Mouse (Mus musculus): Measurements from ENCODE around the gene Gm3776.
"Not testable (repeated sequence)": the region's sequence is repeated elsewhere in the genome, so short reads cannot be mapped to it uniquely, and the experiment has no call there.

Gene Gm3776

DNA sequence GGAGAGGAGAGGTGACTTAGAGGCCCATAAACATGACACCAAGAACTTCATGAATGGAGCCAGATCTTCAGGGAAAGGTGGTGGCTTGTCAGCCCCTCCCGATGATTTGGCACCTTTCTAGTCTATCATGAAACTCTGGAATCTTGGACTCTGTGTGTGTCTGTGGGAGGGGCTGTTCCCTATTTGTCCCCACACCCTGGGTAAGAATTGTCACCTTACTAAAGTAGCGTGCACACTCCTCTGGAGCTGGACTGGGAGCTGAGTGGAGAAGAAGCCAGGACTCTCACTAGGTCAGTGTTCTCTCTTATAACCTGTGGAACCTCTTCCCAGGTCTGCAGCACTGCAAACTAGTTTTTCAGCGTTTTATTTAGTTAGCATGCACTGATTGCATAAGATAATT lies at the start of gene Gm3776:
Gene Gm3776, plus strand, starts transcription at position 216 of the 400 bp plus-strand sequence.
- DNase-seq = not testable (repeated sequence)

DNA sequence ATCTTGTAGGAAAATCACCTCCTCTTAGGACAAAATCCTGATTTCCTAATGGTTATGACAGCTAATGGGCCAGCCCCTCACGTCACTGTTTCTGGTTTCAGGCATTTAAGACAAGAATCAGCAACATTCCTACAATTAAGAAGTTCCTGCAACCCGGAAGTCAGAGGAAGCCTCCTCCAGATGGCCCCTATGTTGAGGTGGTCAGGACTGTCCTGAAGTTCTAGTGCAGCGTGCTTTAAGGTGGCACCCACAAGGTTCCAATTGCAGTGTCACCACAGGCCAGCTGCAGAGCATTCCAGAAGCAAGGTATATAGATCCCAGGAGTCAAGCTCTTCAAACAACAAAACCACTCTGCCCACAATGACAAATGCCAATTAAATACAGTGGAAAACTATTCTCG lies 48.0 kb upstream of the Gm3776 start:
- DNase-seq = no peak

DNA sequence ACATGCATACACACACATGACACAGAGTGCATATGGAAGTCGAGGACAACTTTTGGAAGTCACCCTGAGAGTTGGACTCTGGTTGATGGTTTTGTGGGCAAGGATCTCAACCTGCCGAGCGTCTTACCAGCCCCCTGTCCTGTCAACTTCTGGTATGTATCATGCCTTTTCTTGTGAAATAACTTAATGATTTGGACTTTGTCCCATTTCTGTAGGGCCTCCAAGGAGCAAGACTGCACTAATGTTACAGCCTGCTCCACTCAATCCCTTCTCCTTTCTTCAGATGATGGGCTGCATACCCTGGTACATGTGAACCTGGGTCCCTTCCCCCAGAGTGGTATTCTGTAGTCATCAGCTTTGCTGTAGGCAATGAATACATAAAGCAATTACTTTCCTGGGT lies 46.9 kb upstream of the Gm3776 start:
- no peak for DNase-seq

DNA sequence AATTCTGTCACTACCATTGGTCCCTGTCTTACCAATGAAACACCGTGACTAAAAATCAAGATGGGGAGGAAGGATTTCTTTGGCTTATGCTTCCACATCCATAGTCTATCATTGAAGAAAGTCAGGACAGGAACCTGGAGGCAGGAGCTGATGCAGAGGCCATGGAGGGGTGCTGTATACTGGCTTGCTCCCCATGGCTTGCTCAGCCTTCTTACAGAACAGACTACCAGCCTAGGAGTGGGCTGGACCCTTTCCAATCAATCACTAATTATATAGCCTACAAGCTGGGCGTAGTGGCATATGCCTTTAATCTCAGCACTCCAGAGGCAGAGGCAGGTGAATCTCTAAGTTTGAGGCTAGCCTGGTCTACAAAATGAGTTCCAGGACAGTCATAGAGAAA lies 46.1 kb upstream of the Gm3776 start:
- DNase-seq = no peak

DNA sequence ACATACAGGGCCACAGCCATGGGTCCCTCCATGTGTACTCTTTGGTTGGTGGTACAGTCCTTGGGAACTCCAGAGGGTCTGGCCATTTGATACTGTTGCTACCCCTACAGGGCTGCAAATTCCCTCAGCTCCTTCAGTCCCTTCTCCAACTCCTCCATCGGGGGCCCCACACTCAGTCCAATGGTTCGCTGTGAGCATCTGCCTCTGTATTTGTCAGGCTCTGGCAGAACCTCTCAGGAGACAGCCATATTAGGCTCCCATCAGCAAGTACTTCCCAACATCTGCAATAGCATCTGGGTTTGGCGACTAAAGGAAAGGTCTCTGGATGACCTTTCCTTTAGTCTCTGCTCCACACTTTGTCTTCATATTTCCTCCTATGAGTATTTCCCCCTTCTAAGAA lies 45.4 kb upstream of the Gm3776 start:
- no peak for DNase-seq

DNA sequence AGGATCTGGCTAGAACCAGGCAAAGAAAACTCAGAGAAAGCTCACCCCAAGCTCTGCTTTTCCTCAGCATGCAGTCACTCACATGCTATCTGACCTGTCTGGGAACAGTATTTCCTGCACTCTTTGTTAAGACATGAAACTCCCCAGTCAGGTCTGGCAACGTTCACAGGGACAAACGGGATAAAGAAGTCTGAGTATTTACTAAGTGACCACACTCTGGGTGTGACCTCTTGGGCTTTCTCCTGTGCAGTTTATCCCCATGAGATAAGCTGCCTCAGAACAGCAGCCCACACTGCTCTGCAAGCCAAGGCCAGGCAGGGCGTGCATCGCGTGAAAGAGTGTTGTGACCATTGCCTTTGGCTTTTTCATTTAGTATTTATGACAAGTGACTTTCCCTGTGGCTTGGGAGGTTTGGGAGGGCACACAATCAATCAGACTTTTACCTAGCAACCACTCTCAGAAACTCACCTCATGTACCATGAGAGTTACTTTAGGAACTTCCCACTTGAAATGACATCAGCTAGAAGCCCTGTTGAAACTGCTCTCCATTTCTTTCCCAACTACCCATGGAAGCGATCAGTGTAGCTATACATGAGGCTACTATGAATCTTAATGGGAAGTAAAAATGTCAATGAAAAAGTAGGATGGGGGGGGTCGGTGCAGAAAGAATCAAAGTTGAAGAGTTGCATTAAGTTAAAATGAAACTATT lies 44.4 kb upstream of the Gm3776 start:
- DNase-seq = no peak

DNA sequence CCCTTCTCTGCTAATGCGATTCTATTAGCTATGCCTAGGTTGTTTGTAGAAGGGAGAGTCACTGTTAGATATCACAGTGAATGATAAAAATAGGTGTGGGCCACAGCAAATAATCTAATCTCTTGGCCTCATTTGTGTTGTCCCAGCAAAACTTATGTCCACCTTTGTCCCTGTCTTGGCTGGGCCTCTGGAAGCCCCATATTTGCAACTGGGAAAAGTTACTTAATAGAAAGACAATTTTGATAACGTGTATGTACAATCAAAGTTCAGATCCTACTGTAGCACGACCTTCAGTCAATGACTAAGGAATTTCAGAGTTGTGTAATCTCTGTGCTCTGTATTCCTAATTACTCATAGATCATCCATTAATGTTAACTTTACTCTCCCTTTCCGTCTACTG lies 39.9 kb upstream of the Gm3776 start:
- DNase-seq = no peak

DNA sequence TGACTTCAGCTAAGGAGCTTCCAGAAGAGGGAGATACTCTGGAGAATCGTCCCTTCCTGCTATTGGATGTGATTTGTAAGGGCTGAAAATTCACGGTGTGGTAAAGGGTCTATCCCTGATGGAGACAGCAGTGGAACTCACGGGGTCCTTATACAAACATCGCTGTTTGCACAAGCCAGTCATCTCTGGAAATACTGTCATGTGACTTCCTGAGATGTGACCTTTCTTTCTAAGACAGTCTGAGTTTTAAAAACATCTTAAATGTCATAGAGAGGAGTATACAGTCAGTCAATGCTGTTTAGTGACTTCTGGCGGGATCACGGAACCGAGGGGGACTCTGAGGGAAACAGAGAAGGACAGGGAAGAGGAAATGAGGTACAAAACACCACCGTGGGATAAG lies 34.3 kb upstream of the Gm3776 start:
- DNase-seq = no peak

DNA sequence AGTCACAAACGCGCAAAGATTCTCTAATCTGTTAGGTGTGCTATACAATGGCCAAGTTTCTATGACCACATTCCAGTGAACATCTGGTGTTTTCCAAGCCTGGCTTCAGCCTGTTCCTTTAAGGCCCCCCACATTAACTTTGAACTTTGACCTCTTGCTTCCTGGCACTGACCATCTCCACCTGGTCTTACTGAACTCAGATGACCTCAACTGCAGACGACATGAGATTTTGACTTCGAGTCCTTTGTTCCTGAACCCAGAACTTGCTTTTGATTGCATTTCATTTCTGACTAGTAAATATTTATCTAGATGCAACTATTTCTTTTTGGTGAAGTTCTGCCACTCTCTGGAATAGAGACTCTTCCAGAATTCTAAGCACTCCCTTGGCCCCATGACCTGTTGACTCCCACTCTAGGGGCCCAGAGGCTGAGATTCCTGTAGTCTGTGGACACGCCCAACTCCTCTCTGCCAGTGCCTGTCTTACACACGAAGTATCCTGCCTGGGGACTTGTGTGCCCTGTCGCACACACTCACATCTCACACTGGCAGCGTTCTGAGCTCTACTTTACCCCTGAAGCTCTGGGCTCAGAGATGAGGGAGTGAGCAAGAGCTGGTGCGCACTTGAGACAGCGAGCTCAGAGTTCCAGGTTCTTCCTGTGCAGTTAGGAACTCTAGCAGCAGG lies 33.6 kb upstream of the Gm3776 start:
- DNase-seq = no peak

DNA sequence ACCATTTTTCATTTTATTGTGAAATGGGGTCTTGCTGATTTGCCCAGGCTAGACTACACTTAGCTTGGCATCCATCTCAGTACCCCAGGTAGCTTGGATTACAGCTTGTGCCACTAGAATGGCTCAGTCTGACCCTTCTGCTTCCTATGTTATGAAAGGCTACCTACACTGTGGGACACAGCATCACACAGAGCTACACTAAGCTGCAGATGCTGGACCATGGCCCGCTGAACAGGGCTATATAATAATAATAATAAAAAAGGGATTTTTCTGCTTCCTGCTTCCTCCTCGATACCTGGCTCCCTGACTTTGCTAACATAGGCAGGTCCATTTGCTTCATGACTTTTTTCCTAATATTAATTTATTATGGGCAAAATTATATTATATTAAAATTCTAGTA lies 32.5 kb upstream of the Gm3776 start:
- no peak for DNase-seq

DNA sequence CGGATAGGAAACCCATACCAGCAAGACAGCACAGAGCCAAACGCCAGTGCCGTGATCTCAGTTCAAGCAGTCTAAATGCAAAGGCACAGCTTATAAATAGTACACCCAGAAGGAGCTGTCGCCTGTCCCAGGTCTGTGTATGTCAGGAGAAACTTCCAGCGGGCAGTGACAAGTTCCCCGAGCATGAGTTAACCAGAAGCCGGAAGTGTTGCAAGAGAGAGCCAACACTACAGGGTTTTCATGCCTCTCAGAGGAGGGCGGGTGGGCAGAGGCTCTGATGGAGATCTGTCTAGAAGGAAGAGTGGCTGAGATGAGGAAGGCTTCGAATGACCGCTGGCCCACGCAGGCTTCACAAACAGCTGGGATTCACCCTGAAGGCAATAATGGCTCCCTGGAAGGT lies 31.6 kb upstream of the Gm3776 start:
- no peak for DNase-seq

DNA sequence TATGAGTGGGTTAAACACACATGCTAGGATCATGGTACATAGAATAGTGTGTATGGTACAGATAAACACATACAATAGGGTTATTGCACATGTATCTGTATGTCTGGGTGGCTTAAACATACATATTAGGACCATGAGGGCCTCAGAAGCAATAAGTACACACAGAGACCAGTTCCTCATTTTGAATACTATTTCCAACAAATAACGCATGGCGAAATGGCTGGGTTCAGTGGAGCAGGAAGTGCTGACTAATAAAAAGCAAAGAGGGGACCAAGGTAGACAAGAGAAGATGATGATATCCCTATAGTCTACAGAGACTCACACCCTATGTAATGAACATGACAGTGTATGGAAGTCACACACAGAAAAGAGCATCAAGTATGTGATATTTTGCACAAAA lies 28.8 kb upstream of the Gm3776 start:
- no peak for DNase-seq

DNA sequence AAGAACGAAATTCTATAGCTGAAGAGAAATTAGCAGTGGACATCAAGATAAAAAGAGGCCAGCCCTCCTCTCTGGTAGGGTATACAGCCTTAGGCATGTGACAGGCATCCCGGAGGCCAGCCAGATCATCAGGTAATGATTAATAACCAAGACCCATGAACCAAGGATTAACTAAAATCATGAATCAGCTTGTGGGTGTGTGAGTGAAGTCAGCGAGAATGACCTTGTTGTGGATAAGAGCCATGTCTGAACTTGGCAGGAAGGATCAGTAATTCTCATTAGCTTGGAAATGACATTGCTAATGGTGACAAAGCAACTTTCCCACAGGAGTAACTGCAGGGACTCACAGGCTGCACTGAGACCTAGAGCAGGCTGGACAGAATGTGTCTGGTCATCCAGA lies 27.3 kb upstream of the Gm3776 start:
- DNase-seq = not testable (repeated sequence)

DNA sequence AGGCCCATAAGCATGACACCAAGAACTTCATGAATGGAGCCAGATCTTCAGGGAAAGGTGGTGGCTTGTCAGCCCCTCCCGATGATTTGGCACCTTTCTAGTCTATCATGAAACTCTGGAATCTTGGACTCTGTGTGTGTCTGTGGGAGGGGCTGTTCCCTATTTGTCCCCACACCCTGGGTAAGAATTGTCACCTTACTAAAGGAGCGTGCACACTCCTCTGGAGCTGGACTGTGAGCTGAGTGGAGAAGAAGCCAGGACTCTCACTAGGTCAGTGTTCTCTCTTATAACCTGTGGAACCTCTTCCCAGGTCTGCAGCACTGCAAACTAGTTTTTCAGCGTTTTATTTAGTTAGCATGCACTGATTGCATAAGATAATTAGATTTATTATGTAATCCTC lies 26.5 kb upstream of the Gm3776 start, which contains the start of gene Gsta1:
Gene Gsta1, plus strand, starts transcription at position 196 of the 400 bp plus-strand sequence.
- DNase-seq = not testable (repeated sequence)

DNA sequence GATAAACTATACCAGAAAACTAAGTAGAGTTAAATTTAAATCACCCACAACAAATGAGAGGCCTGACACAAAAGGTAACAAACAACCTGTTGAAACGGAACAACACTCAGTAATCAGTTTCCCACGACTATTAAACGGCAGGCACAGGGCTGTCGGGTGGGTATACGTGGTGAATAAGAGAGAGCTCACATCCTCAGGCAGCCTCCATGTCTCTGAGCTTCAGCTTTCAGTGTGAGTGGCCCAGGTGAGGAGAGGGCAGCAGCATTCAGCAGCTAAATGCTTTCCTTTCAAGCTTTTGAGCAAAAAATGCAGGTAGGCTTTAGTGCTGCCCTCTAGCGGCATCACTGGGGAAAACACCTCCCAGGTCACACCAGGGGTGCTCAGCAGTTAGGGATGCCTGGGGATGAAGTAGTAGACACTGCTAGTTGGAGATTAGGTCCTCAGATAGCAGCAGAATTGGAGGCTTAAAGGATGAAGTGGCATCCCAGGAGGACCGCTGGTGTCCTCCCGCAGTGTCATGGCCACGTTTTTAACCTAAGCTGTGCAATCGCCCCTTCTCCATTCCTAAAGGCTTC lies 23.7 kb upstream of the Gm3776 start:
- not testable (repeated sequence) for DNase-seq

DNA sequence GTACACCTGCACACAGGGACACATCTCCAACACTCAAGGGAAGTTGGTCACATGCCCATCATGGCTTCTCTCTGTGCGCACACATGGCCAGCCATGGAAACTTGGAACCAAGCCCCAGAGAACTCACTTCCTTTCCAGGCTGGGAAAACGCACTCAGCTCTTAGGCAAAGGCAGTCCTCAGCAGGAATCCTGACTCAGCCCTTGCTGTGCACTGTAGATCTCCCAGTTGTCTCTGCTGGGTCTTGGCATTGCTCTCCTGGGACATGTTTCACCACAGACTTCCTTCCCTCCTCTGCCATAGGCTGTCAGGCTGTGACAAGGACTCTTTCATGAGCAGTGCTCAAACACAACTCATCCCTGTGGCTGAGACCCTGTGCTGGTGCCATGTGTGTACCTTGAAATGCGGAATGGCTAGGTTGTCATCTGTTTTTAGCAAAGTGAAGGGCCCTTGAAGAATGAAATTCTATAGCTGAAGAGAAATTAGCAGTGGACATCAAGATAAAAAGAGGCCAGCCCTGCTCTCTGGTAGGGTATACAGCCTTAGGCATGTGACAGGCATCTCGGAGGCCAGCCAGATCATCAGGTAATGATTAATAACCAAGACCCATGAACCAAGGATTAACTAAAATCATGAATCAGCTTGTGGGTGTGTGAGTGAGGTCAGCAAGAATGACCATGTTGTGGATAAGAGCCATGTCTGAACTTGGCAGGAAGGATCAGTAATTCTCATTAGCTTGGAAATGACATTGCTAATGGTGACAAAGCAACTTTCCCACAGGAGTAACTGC lies 1.1 kb upstream of the Gm3776 start:
- not testable (repeated sequence) for DNase-seq

DNA sequence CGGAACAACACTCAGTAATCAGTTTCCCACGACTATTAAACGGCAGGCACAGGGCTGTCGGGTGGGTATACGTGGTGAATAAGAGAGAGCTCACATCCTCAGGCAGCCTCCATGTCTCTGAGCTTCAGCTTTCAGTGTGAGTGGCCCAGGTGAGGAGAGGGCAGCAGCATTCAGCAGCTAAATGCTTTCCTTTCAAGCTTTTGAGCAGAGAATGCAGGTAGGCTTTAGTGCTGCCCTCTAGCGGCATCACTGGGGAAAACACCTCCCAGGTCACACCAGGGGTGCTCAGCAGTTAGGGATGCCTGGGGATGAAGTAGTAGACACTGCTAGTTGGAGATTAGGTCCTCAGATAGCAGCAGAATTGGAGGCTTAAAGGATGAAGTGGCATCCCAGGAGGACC lies 2.8 kb downstream of the Gm3776 start:
- DNase-seq = peak; percentile 53

DNA sequence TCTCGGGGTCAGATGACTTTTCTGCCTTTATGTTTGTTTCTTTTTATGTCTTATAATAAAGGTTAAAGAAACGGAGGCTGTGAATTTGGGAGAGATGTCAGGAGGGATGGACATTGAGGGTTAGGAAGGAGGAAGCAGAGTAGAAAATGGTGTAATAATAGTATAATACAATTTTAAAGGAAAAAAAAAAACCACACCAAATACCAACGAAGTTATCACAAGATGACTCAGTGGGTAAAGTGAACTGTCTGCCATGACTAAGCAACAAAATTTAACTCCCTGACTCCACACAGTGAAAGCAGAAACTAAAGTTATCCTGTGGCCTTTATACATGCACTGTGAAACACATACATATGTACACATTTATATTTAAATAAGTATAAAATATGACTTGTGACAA lies 14.0 kb downstream of the Gm3776 start:
- not testable (repeated sequence) for DNase-seq

DNA sequence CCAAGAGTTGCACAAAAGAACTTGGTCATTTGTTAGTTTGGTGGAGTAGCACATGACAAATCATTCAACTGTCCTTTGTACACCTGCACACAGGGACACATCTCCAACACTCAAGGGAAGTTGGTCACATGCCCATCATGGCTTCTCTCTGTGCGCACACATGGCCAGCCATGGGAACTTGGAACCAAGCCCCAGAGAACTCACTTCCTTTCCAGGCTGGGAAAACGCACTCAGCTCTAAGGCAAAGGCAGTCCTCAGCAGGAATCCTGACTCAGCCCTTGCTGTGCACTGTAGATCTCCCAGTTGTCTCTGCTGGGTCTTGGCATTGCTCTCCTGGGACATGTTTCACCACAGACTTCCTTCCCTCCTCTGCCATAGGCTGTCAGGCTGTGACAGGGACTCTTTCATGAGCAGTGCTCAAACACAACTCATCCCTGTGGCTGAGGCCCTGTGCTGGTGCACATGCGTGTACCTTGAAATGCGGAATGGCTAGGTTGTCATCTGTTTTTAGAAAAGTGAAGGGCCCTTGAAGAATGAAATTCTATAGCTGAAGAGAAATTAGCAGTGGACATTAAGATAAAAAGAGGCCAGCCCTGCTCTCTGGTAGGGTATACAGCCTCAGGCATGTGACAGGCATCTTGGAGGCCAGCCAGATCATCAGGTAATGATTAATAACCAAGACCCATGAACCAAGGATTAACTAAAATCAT lies 25.2 kb downstream of the Gm3776 start:
- not testable (repeated sequence) for DNase-seq

DNA sequence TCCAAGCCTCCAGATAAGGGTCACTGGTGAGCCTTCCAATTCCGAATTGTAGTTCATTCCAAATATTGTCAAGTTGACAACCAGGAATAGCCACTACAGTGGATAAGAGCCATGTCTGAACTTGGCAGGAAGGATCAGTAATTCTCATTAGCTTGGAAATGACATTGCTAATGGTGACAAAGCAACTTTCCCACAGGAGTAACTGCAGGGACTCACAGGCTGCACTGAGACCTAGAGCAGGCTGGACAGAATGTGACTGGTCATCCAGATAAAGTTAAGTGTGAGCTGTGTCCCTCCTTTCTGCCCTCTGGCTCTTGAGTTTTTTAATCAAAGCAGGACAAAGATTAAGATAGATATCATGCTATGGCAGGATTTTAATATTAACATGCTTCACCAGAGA lies 32.1 kb downstream of the Gm3776 start:
- DNase-seq = not testable (repeated sequence)

DNA sequence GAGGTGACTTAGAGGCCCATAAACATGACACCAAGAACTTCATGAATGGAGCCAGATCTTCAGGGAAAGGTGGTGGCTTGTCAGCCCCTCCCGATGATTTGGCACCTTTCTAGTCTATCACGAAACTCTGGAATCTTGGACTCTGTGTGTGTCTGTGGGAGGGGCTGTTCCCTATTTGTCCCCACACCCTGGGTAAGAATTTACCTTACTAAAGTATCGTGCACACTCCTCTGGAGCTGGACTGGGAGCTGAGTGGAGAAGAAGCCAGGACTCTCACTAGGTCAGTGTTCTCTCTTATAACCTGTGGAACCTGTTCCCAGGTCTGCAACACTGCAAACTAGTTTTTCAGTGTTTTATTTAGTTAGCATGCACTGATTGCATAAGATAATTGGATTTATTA lies 32.8 kb downstream of the Gm3776 start, which contains the start of gene Gm10639:
Gene Gm10639, plus strand, starts transcription at position 201 of the 400 bp plus-strand sequence.
- not testable (repeated sequence) for DNase-seq

DNA sequence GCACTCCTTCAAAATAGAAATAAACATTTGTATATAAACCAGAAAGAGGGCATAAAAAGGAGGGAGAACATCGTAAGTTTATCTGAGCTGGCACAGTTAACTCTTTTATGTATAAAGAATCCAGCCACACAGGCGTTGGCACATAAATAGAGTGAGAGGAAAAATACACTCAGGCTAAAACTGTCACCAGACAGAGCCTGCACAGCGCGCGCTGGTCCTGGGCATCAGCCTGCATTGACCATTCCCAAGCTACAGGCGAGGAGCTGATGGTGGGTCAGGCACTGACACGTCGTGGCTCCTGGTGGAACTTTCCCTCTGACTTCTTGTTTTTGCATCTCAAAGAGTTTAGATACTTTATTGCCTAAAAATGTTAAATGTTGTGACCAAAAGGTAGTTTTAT lies 35.5 kb downstream of the Gm3776 start:
- DNase-seq = not testable (repeated sequence)

DNA sequence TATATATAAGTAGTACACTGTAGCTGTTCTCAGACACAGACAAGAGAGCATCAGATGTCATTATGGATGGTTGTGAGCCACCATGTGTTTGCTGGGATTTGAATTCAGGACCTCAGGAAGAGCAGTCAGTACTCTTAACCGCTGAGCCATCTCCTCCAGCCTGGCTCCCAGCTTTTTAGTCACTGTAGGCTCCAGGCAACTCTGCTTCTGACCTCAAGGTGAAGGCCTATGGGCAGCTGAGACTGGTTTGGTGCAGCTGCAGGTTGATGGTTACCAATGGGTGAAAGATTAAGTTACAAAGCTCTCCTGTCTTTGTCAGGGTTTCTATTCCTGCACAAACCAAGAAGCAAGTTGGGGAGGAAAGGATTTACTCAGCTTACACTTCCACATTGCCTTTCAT lies 36.8 kb downstream of the Gm3776 start:
- not testable (repeated sequence) for DNase-seq

Measured in thymus, postnatal 14 days (tissue).